Mouse (Mus musculus) embryonic facial prominence, embryonic 13.5 days (tissue): ENCODE data around the gene Lcn12. TPM values are rescaled to one million over a fixed set of nuclear protein-coding genes. Genes with fewer than 3 reads are reported as not detected.

Source experiments
- ATAC-seq: fragments of 200-750 bp; cut with Nextera tagmentation; 2 replicates; pipeline ENCODE4 v1.8.0; 2017; ENCODE audit warnings: low read depth; ENCODE audit not compliant: insufficient number of reproducible peaks, insufficient read depth, low FRiP score, low TSS enrichment
- H3K27ac ChIP-seq: fragments of 300-500 bp; sonication (generic); 2 replicates; pipeline ENCODE4 v1.5.1; 2015; ENCODE audit warnings: moderate library complexity, mild to moderate bottlenecking, inconsistent platforms
- H3K27me3 ChIP-seq: fragments of 300-500 bp; sonication (generic); 2 replicates; pipeline ENCODE4 v1.6.1; 2015; ENCODE audit warnings: mild to moderate bottlenecking, inconsistent platforms
- H3K36me3 ChIP-seq: fragments of 300-500 bp; sonication (generic); 2 replicates; pipeline ENCODE4 v1.6.1; 2015; ENCODE audit warnings: mild to moderate bottlenecking, inconsistent platforms
- H3K4me1 ChIP-seq: fragments of 300-500 bp; sonication (generic); 2 replicates; pipeline ENCODE4 v1.6.1; 2015; ENCODE audit warnings: inconsistent platforms
- H3K4me2 ChIP-seq: fragments of 300-500 bp; sonication (generic); 2 replicates; pipeline ENCODE4 v1.6.1; 2015; ENCODE audit warnings: moderate library complexity, mild to moderate bottlenecking, inconsistent platforms
- H3K4me3 ChIP-seq: fragments of 300-500 bp; sonication (generic); 2 replicates; pipeline ENCODE4 v1.5.1; 2015; ENCODE audit warnings: mild to moderate bottlenecking, inconsistent platforms
- H3K9ac ChIP-seq: fragments of 300-500 bp; sonication (generic); 2 replicates; pipeline ENCODE4 v1.6.1; 2015; ENCODE audit warnings: mild to moderate bottlenecking, inconsistent platforms
- H3K9me3 ChIP-seq: fragments of 300-500 bp; sonication (generic); 2 replicates; pipeline ENCODE4 v1.6.1; 2016; ENCODE audit warnings: inconsistent platforms
- WGBS: fragments of 180-500 bp; shearing (Covaris S2); methylation state at CpG from one replicate; pipeline ENCODE4 v1.1.7; 2015; ENCODE audit warnings: mixed read lengths; 5-methylcytosine and 5-hydroxymethylcytosine counted together
- polyA plus RNA-seq: library from polyadenylated mRNA; unstranded; fragments of >200 nt; fragmentation: Nextera tagmentation; extraction: Ambion mirVana; gene quantifications from 2 replicates; pipeline ENCODE4 v1.2.1, GENCODE M21; 2015

Gene Lcn12
- not detected in 2 replicates for polyA plus RNA-seq

- H3K9ac ChIP-seq, result no peak within 1 kb of the TSS
- no peak for ATAC-seq
- no peaks in the 10 kb centered on the region for H3K9me3 ChIP-seq
- no peak within 1 kb of the TSS for H3K4me2 ChIP-seq
- H3K4me1 ChIP-seq, result 0 out of 2 replicates have a peak, but pooled peaks cover 6% of the 10 kb centered on the region
- no peaks in the 10 kb centered on the region for H3K27me3 ChIP-seq
- no peak within 1 kb of the TSS for H3K27ac ChIP-seq
- no peak within 1 kb of the TSS for H3K4me3 ChIP-seq
- no peaks in the 10 kb centered on the region for H3K36me3 ChIP-seq
- WGBS, result 85% methylated on average over 5 of the region's 5 CpGs
These were observed at the start of gene Lcn12 for GRCm38 (mm10) chr2:25493476-25493961. Gene Lcn12 (minus strand): TSS chr2:25493911.

GRCm38 (mm10) chr2:25541644-25542367 is 48.1 kb upstream of the Lcn12 start:
- Histone ChIP-seq H3K9ac (no peak overlapping the region), H3K4me2 (no peak overlapping the region), H3K4me1 (peaks cover 9% of the 10 kb centered on the region), H3K27ac (no peak overlapping the region), H3K36me3 (peaks cover 20% of the 10 kb centered on the region), H3K27me3 (no peaks in the 10 kb centered on the region), H3K4me3 (no peak overlapping the region), H3K9me3 (no peaks in the 10 kb centered on the region)
- ATAC-seq, result no peak
- 80% methylated on average over 10 of the region's 10 CpGs for WGBS

GRCm38 (mm10) chr2:25540541-25540948 is 46.8 kb upstream of the Lcn12 start:
- Histone ChIP-seq H3K9me3 (no peaks in the 10 kb centered on the region), H3K27ac (no peak overlapping the region), H3K36me3 (peaks cover 33% of the 10 kb centered on the region), H3K4me1 (peaks cover 3% of the 10 kb centered on the region; the same call in 1 of the 2 replicates), H3K9ac (no peak overlapping the region), H3K4me3 (no peak overlapping the region), H3K4me2 (no peak overlapping the region), H3K27me3 (no peaks in the 10 kb centered on the region)
- no peak for ATAC-seq
- 96% methylated on average over 4 of the region's 4 CpGs for WGBS

GRCm38 (mm10) chr2:25536531-25536930 is 42.8 kb upstream of the Lcn12 start:
- Histone ChIP-seq H3K27me3 (no peaks in the 10 kb centered on the region), H3K9ac (no peak overlapping the region), H3K36me3 (peaks cover 64% of the 10 kb centered on the region), H3K4me2 (no peak overlapping the region), H3K4me1 (no peaks in the 10 kb centered on the region), H3K9me3 (no peaks in the 10 kb centered on the region), H3K4me3 (no peak overlapping the region), H3K27ac (no peak overlapping the region)
- 95% methylated on average over 8 of the region's 8 CpGs for WGBS
- ATAC-seq, result no peak

GRCm38 (mm10) chr2:25534866-25535182 is 41.1 kb upstream of the Lcn12 start:
- Histone ChIP-seq H3K4me2 (no peak overlapping the region), H3K4me3 (no peak overlapping the region), H3K9ac (no peak overlapping the region), H3K27me3 (no peaks in the 10 kb centered on the region), H3K4me1 (no peaks in the 10 kb centered on the region), H3K36me3 (peaks cover 81% of the 10 kb centered on the region), H3K27ac (no peak overlapping the region), H3K9me3 (no peaks in the 10 kb centered on the region)
- ATAC-seq, result no peak
- 89% methylated on average over 2 of the region's 2 CpGs for WGBS

- no peak for ATAC-seq
- Histone ChIP-seq H3K36me3 (peaks cover 86% of the 10 kb centered on the region), H3K9me3 (no peaks in the 10 kb centered on the region), H3K27me3 (no peaks in the 10 kb centered on the region), H3K4me3 (no peak overlapping the region), H3K27ac (no peak overlapping the region), H3K9ac (no peak overlapping the region), H3K4me2 (no peak overlapping the region), H3K4me1 (no peaks in the 10 kb centered on the region)
- 80% methylated on average over 3 of the region's 3 CpGs for WGBS
These were observed 40.6 kb upstream of the Lcn12 start for GRCm38 (mm10) chr2:25534178-25534865.

- ATAC-seq, result no peak
- H3K4me2 ChIP-seq, result no peak overlapping the region
- no peak overlapping the region for H3K27ac ChIP-seq
- no peak overlapping the region for H3K9ac ChIP-seq
- 87% methylated on average over 2 of the region's 2 CpGs for WGBS
- no peaks in the 10 kb centered on the region for H3K27me3 ChIP-seq
- H3K4me1 ChIP-seq, result no peaks in the 10 kb centered on the region
- H3K36me3 ChIP-seq, result peaks cover 91% of the 10 kb centered on the region
- no peak overlapping the region for H3K4me3 ChIP-seq
- no peaks in the 10 kb centered on the region for H3K9me3 ChIP-seq
These were observed 40.0 kb upstream of the Lcn12 start for GRCm38 (mm10) chr2:25533707-25534106.

GRCm38 (mm10) chr2:25526510-25527302 is 33.0 kb upstream of the Lcn12 start:
- Histone ChIP-seq H3K4me3 (no peak overlapping the region), H3K9ac (no peak overlapping the region), H3K4me1 (no peaks in the 10 kb centered on the region), H3K27ac (no peak overlapping the region), H3K27me3 (no peaks in the 10 kb centered on the region), H3K36me3 (peaks cover 97% of the 10 kb centered on the region), H3K9me3 (no peaks in the 10 kb centered on the region), H3K4me2 (no peak overlapping the region)
- 92% methylated on average over 9 of the region's 9 CpGs for WGBS
- ATAC-seq, result no peak

- WGBS, result 56% methylated on average over 3 of the region's 3 CpGs
- H3K27ac ChIP-seq, result no peak overlapping the region
- no peak for ATAC-seq
- peaks cover 14% of the 10 kb centered on the region for H3K36me3 ChIP-seq
- 0 out of 2 replicates have a peak, but pooled peaks cover 3% of the 10 kb centered on the region for H3K4me1 ChIP-seq
- no peaks in the 10 kb centered on the region for H3K9me3 ChIP-seq
- H3K4me2 ChIP-seq, result no peak overlapping the region
- no peaks in the 10 kb centered on the region for H3K27me3 ChIP-seq
- no peak overlapping the region for H3K9ac ChIP-seq
- H3K4me3 ChIP-seq, result no peak overlapping the region
These were observed 16.2 kb upstream of the Lcn12 start for GRCm38 (mm10) chr2:25509912-25510311.

- 32% methylated on average over 5 of the region's 5 CpGs for WGBS
- Histone ChIP-seq H3K4me3 (no peak overlapping the region), H3K9me3 (no peaks in the 10 kb centered on the region), H3K27me3 (no peaks in the 10 kb centered on the region), H3K36me3 (peaks cover 36% of the 10 kb centered on the region), H3K4me2 (no peak overlapping the region), H3K9ac (no peak overlapping the region), H3K27ac (no peak overlapping the region), H3K4me1 (peaks cover 7% of the 10 kb centered on the region)
- no peak for ATAC-seq
These were observed 13.3 kb upstream of the Lcn12 start for GRCm38 (mm10) chr2:25506964-25507363.

GRCm38 (mm10) chr2:25505860-25506259 is 12.1 kb upstream of the Lcn12 start:
- Histone ChIP-seq H3K36me3 (peaks cover 36% of the 10 kb centered on the region), H3K9me3 (no peaks in the 10 kb centered on the region), H3K27ac (no peak overlapping the region), H3K9ac (no peak overlapping the region), H3K4me1 (peaks cover 15% of the 10 kb centered on the region), H3K4me3 (no peak overlapping the region), H3K4me2 (no peak overlapping the region), H3K27me3 (no peaks in the 10 kb centered on the region)
- WGBS, result 86% methylated on average over 4 of the region's 4 CpGs
- ATAC-seq, result no peak
